Mouse (Mus musculus) embryonic fibroblast, embryonic 13.5 days (primary cell): ENCODE measurements around the gene Hao2. TPM values are rescaled to one million over a fixed set of nuclear protein-coding genes. Genes with fewer than 3 reads are reported as not detected.

Source experiments
- H3K27ac ChIP-seq: 2 replicates; pipeline ENCODE4 v1.5.1; 2012; ENCODE audit warnings: low read length, control low read depth, inconsistent platforms; ENCODE audit not compliant: insufficient read depth
- H3K4me1 ChIP-seq: 2 replicates; pipeline ENCODE4 v1.6.1; 2011; ENCODE audit warnings: low read length; ENCODE audit not compliant: control insufficient read depth, insufficient read depth
- H3K4me3 ChIP-seq: 2 replicates; pipeline ENCODE4 v1.5.1; 2011; ENCODE audit warnings: mild to moderate bottlenecking, control low read depth, low read length; ENCODE audit not compliant: insufficient read depth
- CTCF ChIP-seq: IDR thresholded peaks from 2 replicates; pipeline ENCODE4 v1.5.1; 2011; ENCODE audit warnings: mild to moderate bottlenecking, control low read depth, low read length, moderate library complexity, borderline replicate concordance; ENCODE audit not compliant: insufficient read depth
- POLR2A ChIP-seq: IDR thresholded peaks from 2 replicates; pipeline ENCODE4 v1.6.1; 2011; ENCODE audit warnings: low read depth, mild to moderate bottlenecking, control low read depth, low read length, moderate library complexity
- polyA plus RNA-seq: library from polyadenylated mRNA; stranded (reverse); fragments of >200 nt; gene quantifications from 2 replicates; pipeline ENCODE4 v1.2.4, GENCODE M21; 2011; ENCODE audit warnings: low read depth; ENCODE audit not compliant: missing spikeins, insufficient read length

Hao2 gene
- polyA plus RNA-seq = not detected in 2 replicates

DNA sequence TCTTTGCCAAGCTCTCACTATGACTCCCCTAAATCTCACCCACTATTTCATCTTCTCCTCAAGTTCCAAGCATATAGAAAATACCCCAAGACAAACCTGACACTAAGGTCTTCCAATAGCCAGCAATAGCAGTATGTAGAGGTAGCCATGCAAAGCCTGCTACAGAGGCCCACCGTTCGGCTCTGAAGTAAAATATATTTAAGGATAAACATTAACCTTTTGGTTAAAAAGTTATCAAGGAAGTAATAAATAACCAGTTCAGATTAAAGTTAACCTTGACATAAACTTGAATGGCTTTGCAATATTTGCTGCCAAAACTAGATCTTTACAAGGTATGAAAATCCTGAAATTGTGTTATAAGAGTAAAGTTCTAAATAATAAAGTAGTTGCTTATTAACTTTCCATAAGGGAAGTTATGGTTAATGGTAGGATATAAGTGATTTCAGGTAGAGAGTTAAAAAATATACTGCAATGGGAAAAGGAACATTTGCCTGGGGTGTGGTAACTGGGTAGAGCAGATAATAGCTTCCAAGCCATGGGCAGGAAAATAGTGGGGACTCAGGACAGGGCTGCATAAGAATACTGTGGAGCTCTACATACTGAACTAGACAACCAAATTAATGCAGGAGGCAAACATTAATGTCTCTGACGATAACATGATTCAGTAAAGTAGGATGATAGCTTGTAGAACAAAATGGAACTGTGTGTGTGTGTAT, at the start of gene Hao2:
Gene Hao2 (minus strand): TSS at position 183 of the 716 bp plus-strand sequence.
- no peak within 1 kb of the TSS for H3K4me3 ChIP-seq
- no peaks in the 10 kb centered on the region for H3K4me1 ChIP-seq
- H3K27ac ChIP-seq = no peak within 1 kb of the TSS
- no peak for TF ChIP-seq CTCF
- TF ChIP-seq POLR2A = no peak

DNA sequence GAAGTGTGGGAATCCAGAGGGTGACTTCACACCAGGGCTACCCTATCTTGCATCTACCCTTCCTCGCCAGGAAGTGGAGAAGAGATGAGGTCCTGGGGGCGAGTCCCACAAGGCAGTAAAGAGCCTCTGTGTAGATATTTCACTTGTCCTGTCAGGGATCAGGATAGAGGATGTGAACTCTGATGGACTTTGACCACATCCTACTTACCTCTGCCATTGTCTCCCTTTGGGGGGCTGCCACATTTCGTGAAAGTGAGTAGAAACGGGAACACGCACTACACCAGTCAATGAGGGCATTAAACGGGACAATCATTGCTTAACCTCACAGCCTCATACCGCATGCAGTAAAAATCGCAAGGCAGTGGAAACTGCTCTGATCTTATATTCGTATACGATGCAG, 48.6 kb upstream of the Hao2 start:
- no peak for TF ChIP-seq CTCF
- TF ChIP-seq POLR2A = no peak
- no peak overlapping the region for H3K4me3 ChIP-seq
- H3K27ac ChIP-seq = no peak overlapping the region
- H3K4me1 ChIP-seq = no peaks in the 10 kb centered on the region

DNA sequence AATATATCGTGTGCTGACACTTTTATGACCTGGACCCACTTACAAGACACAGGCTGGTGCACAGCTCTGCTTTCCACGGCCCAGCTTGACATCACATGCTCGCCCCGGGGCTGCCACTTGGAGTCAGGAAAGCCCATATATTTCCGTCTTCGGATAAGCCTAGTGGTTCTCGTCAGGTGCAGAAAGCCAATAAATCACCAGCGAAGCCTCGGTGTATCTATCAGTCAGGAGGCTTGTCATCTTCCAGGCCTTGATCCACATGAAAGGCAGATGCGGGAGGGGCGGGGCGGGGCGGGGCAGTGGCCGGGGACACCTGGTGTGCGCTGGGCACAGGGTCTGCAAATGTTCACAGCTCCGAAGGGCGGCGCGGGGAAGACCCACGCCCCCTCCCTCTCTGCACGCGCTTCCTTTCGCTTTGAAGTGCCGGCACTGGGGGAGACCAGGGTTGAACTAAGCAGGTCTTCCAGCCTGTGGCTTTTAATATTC, 48.1 kb upstream of the Hao2 start:
- no peaks in the 10 kb centered on the region for H3K4me1 ChIP-seq
- H3K27ac ChIP-seq = no peak overlapping the region
- H3K4me3 ChIP-seq = no peak overlapping the region
- TF ChIP-seq POLR2A (no peak), CTCF (no peak)

DNA sequence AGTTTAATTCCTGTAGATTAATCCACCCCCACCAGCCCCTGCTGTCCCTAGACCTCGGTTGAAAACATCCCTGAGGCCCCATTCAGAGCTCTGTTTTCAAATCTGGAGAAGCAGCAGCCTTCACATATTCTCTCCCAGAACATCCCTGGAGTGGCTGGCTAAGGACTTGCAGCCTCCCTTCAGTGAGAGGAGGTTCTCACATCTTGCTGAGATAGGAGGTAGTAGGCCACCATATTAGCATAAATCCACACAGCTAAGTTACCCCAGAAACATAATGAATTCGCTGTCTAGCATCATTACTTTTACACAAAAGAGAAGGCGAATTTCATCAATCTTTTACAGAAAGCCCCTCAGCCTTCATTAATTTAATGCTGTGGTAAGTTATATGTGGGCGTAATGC, 47.2 kb upstream of the Hao2 start:
- no peak for TF ChIP-seq POLR2A
- no peak for TF ChIP-seq CTCF

DNA sequence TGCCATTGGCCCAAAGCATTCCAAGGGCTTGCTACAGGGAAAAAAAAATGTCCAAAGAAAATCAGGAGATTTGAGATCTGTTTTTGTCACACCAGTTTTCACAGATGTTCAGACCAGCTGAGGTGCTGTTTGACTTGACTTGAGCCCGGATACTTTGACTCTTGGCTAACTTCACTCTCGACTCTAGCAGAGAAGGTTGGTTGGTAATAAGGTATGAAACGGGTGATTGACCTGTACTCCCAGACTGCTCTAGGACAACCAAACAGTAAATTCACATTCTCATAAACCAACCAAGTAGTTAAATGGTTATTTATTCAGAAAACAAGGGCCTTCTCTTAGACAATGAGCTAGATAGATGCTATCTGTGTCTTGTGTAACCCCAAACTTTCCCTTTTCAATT, 43.4 kb upstream of the Hao2 start:
- H3K4me3 ChIP-seq = no peak overlapping the region
- TF ChIP-seq CTCF (no peak), POLR2A (no peak)
- no peaks in the 10 kb centered on the region for H3K4me1 ChIP-seq

More for the DNA sequence above, 47.2 kb upstream of the Hao2 start:
- H3K4me1 ChIP-seq = no peaks in the 10 kb centered on the region
- no peak overlapping the region for H3K27ac ChIP-seq
- H3K4me3 ChIP-seq = no peak overlapping the region

DNA sequence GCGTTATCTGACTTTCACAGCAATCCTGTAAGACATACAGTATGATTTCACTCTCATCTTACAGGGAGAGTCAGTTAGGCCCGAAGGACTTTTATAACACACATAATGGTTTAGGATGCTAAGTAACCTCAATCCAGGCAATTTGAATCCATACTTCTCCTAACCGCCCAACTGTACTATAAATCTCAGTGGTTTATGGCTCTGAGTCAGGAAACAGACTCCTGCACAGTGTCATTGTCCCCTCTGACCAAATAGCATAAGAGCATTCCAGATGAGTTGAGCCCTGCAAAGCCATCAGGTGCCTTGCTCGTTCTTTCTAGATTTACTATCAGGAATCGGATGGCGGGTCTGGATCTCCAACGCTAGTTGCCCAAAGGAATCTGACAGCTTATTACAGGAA, 41.6 kb upstream of the Hao2 start:
- no peaks in the 10 kb centered on the region for H3K4me1 ChIP-seq
- TF ChIP-seq CTCF (no peak), POLR2A (no peak)

More for the DNA sequence above, 43.4 kb upstream of the Hao2 start:
- H3K27ac ChIP-seq = no peak overlapping the region

DNA sequence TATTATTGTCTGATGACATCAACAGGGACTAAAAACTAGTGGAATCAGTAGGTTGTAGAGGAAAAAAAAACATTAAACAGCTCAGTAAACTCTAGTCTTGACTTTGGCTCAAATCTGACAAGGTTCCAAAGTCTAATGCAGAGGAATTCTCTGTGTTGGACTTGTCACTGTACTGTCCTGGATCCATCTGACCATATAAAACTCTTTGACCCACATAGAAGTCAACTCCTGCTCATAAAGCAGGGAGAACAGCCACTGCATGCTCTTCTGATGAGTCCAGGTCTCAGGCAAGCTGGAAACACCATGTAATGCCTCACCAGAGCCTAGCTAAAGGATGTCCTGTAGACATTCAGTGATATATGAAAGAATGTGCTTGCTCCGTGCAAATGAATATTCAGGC, 41.0 kb upstream of the Hao2 start:
- H3K4me3 ChIP-seq = no peak overlapping the region
- no peak overlapping the region for H3K27ac ChIP-seq
- TF ChIP-seq CTCF (no peak), POLR2A (no peak)
- no peaks in the 10 kb centered on the region for H3K4me1 ChIP-seq

More for the DNA sequence above, 41.6 kb upstream of the Hao2 start:
- Histone ChIP-seq H3K27ac (no peak overlapping the region), H3K4me3 (no peak overlapping the region)

DNA sequence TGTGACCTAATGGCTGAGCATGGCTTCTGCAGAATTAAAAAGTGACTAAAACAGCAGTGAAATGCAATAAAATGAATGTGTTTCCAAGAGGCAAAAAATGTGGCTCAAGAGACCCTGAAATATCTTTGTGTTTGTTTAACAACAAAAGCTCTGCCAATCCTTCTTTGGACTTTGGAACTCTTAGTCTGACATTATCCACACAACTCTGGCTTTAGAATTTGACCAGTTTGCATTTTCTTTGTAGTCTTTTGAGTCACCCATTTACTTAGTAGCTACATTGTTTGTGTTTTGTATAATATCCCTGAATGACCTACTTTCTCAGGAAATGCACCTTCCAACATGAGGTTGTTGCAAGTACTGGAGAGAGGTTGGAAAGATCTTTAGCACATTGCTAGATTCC, 39.4 kb upstream of the Hao2 start:
- no peak overlapping the region for H3K27ac ChIP-seq
- no peaks in the 10 kb centered on the region for H3K4me1 ChIP-seq
- TF ChIP-seq POLR2A (no peak), CTCF (no peak)
- H3K4me3 ChIP-seq = no peak overlapping the region

DNA sequence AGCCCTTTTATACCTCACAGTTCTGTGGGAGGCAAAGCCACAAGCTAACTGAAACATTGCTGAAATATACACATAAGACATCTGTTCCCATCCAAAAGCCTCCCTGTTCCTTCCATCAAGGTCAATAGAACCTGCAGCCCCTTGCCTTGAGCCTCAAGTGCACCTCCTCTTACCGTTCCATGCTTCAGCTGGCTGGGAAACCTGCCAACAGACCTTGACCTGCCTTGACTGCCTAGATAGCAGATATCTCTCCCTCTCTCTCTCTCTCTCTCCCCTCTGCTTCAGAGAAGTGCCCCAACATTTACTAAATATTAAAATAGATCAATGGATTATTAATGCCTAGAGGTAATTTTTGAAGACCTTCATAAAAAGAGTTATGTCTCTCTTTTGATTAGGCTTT, 38.8 kb upstream of the Hao2 start:
- TF ChIP-seq CTCF (no peak), POLR2A (no peak)
- no peak overlapping the region for H3K4me3 ChIP-seq
- no peak overlapping the region for H3K27ac ChIP-seq
- H3K4me1 ChIP-seq = no peaks in the 10 kb centered on the region

DNA sequence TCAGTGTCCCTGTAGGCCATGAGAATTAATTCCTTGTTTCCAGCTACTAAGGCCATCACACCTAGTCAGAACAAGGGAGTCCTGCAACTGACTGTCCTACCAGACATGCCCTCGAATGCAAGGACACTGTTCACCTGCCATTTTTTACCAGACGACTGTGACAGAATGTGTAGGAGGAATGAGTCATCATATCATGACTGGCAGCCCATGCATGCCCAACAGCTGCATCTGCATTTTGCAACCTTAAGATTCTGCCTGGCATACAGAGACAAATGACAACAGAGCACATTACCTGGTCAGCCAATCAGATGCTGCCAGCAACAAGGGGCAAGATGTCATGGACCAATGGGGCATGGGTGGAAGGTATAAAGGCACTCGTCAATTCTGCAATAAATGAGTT, 27.4 kb upstream of the Hao2 start:
- Histone ChIP-seq H3K4me1 (no peaks in the 10 kb centered on the region), H3K27ac (no peak overlapping the region), H3K4me3 (no peak overlapping the region)
- TF ChIP-seq POLR2A = no peak
- no peak for TF ChIP-seq CTCF
